Mouse (Mus musculus) forebrain, postnatal 0 days (tissue): ENCODE measurements at regions not wholly inside any gene's neighbourhood (a gene's known extent, or its start where the extent isn't known, plus 50 kb on each side); places are given as distances from the start of the nearest gene placed in this dataset.

Experiments
- ATAC-seq: fragments of 200-750 bp; cut with Nextera tagmentation; 2 replicates; pipeline ENCODE4 v1.8.0; 2017; ENCODE audit warnings: mild to moderate bottlenecking, moderate library complexity
- DNase-seq: peaks from one replicate; pipeline ENCODE4 v3.0.0-alpha.2; 2015
- H3K27ac ChIP-seq: fragments of 300-500 bp; sonication (generic); 2 replicates; pipeline ENCODE4 v1.5.1; 2014; ENCODE audit warnings: low read depth, mild to moderate bottlenecking, antibody characterized with exemption, low read length, moderate library complexity, mixed read lengths
- H3K27me3 ChIP-seq: fragments of 300-500 bp; sonication (generic); 2 replicates; pipeline ENCODE4 v1.6.1; 2014; ENCODE audit warnings: mild to moderate bottlenecking, low read length, mixed read lengths; ENCODE audit not compliant: insufficient read depth
- H3K36me3 ChIP-seq: fragments of 300-500 bp; sonication (generic); 2 replicates; pipeline ENCODE4 v1.6.1; 2014; ENCODE audit warnings: mild to moderate bottlenecking, moderate library complexity; ENCODE audit not compliant: insufficient read depth
- H3K4me1 ChIP-seq: fragments of 300-500 bp; sonication (generic); 2 replicates; pipeline ENCODE4 v1.6.1; 2014; ENCODE audit warnings: antibody characterized with exemption; ENCODE audit not compliant: insufficient read depth
- H3K4me2 ChIP-seq: fragments of 300-500 bp; sonication (generic); 2 replicates; pipeline ENCODE4 v1.6.1; 2014; ENCODE audit warnings: low read depth, mild to moderate bottlenecking, moderate library complexity
- H3K4me3 ChIP-seq: fragments of 300-500 bp; sonication (generic); 2 replicates; pipeline ENCODE4 v1.5.1; 2014; ENCODE audit warnings: low read depth, low read length, mixed read lengths
- H3K9ac ChIP-seq: fragments of 300-500 bp; sonication (generic); 2 replicates; pipeline ENCODE4 v1.6.1; 2014; ENCODE audit warnings: mild to moderate bottlenecking
- H3K9me3 ChIP-seq: fragments of 300-500 bp; sonication (generic); 2 replicates; pipeline ENCODE4 v1.6.1; 2016; ENCODE audit warnings: low read length
- CTCF ChIP-seq: sonication (generic); IDR thresholded peaks from 2 replicates; pipeline ENCODE4 v1.5.1; 2016; ENCODE audit warnings: antibody characterized with exemption, control low read depth, low read depth
- WGBS: fragments of 180-500 bp; shearing (Covaris S2); extraction: QIAGEN DNeasy Blood & Tissue Kit; methylation state at CpG from one replicate; pipeline ENCODE4 v1.1.7; 2014; 5-methylcytosine and 5-hydroxymethylcytosine counted together

DNA sequence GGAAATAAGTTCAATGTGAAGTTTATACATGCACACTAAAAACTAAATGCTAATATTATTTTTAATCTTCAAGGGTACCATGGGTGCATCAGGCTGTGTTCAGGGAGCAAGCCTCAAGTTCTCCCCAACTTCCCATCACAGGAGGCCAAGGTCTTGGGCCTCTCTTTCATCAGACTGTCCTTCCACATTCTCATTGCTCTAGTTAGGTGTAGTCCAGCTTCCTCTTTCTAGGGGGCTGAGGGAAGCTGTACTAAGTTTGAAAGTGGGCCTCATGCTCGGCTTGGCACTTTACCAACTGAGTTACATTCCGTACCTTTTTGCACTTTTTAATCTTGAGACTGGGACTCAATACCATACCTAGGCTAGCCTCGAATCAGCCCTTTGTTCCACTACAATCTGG, 173.3 kb downstream of the Dhx15 start:
- Histone ChIP-seq H3K27ac (no peak overlapping the region), H3K9ac (no peak overlapping the region), H3K27me3 (no peaks in the 10 kb centered on the region), H3K36me3 (no peaks in the 10 kb centered on the region), H3K4me3 (no peak overlapping the region), H3K9me3 (no peaks in the 10 kb centered on the region), H3K4me1 (no peaks in the 10 kb centered on the region), H3K4me2 (no peak overlapping the region)
- WGBS = 80% methylated on average over 3 of the region's 3 CpGs
- DNase-seq (no peak), ATAC-seq (no peak)
- no peak for TF ChIP-seq CTCF

- Histone ChIP-seq H3K4me1 (no peaks in the 10 kb centered on the region), H3K27me3 (no peaks in the 10 kb centered on the region), H3K9me3 (no peaks in the 10 kb centered on the region), H3K36me3 (no peaks in the 10 kb centered on the region), H3K4me2 (no peak overlapping the region), H3K9ac (no peak overlapping the region), H3K27ac (no peak overlapping the region), H3K4me3 (no peak overlapping the region)
- DNase-seq (no peak), ATAC-seq (no peak)
- no peak for TF ChIP-seq CTCF
- 30% methylated on average over 6 of the region's 6 CpGs for WGBS
Observed at GRCm38 (mm10) chr5:52015786-52016185, 174.5 kb downstream of the Dhx15 start.

DNA sequence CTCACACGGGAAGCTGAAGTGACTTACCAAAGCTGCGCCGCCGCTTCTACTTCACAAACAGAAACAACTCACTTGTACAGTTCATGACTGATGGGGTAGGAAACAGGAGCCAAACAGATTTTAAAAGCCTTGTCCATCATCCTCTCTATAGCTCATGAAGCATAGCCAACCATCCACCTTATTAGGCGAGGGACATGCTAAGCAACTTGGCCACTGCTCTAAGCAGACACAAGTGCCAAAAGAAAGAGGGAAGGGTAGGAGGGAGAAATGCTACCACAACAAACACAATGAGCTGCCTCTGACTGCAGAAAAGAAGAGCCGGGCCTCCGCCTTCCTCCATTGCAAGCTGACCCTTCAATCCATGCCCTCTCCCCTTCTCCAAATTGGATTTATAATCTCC, 179.9 kb downstream of the Dhx15 start:
- Histone ChIP-seq H3K4me2 (no peak overlapping the region), H3K4me3 (no peak overlapping the region), H3K27ac (no peak overlapping the region), H3K9me3 (no peaks in the 10 kb centered on the region), H3K36me3 (no peaks in the 10 kb centered on the region), H3K27me3 (no peaks in the 10 kb centered on the region), H3K4me1 (no peaks in the 10 kb centered on the region), H3K9ac (no peak overlapping the region)
- WGBS = 47% methylated on average over 7 of the region's 7 CpGs
- no peak for ATAC-seq
- TF ChIP-seq CTCF = no peak
- DNase-seq = no peak

- H3K4me2 ChIP-seq = no peak overlapping the region
- ATAC-seq (no peak), DNase-seq (no peak)
- no peaks in the 10 kb centered on the region for H3K4me1 ChIP-seq
- H3K36me3 ChIP-seq = no peaks in the 10 kb centered on the region
- no peaks in the 10 kb centered on the region for H3K27me3 ChIP-seq
- no peak overlapping the region for H3K4me3 ChIP-seq
- H3K27ac ChIP-seq = no peak overlapping the region
- H3K9me3 ChIP-seq = no peaks in the 10 kb centered on the region
- TF ChIP-seq CTCF = no peak
- no peak overlapping the region for H3K9ac ChIP-seq
- WGBS = 93% methylated on average over 3 of the region's 3 CpGs
Observed at GRCm38 (mm10) chr5:52008942-52009341, 181.4 kb downstream of the Dhx15 start.

DNA sequence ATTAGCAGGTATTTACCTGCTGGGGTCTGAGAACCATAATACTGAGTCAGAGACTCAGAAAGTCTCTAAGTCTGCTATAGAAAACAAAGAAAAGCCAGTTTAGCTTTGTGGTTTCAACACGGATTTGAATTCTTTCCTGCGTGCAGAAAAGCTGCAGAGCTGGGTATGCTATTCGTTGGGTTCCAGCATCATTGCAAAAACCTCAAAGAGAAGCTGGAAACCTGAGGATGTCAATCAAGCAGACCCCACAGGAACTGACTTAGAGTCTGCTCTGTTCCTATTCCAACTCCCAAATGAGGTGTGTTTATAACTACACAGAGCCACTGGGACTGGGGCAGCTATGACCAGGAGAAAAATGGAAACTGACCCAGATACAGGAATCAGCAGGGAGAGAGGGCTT, 183.5 kb downstream of the Dhx15 start:
- Histone ChIP-seq H3K4me1 (no peaks in the 10 kb centered on the region), H3K27me3 (no peaks in the 10 kb centered on the region), H3K4me2 (no peak overlapping the region), H3K9me3 (no peaks in the 10 kb centered on the region), H3K27ac (no peak overlapping the region), H3K4me3 (no peak overlapping the region), H3K36me3 (no peaks in the 10 kb centered on the region), H3K9ac (no peak overlapping the region)
- ATAC-seq = no peak
- WGBS = 60% methylated on average over 3 of the region's 3 CpGs
- TF ChIP-seq CTCF = no peak
- no peak for DNase-seq

GRCm38 (mm10) chr5:51990847-51991610, 199.3 kb downstream of the Dhx15 start:
- Histone ChIP-seq H3K27me3 (no peaks in the 10 kb centered on the region), H3K4me3 (no peak overlapping the region), H3K27ac (no peak overlapping the region), H3K9me3 (no peaks in the 10 kb centered on the region), H3K36me3 (no peaks in the 10 kb centered on the region), H3K4me2 (no peak overlapping the region), H3K4me1 (no peaks in the 10 kb centered on the region), H3K9ac (no peak overlapping the region)
- ATAC-seq = no peak
- no peak for TF ChIP-seq CTCF
- WGBS = 12% methylated on average over 10 of the region's 10 CpGs
- DNase-seq = no peak

- Histone ChIP-seq H3K27ac (no peak overlapping the region), H3K4me2 (no peak overlapping the region), H3K9me3 (no peaks in the 10 kb centered on the region), H3K36me3 (no peaks in the 10 kb centered on the region), H3K4me1 (no peaks in the 10 kb centered on the region), H3K9ac (no peak overlapping the region), H3K4me3 (no peak overlapping the region), H3K27me3 (no peaks in the 10 kb centered on the region)
- DNase-seq = no peak
- WGBS = 26% methylated on average over 4 of the region's 4 CpGs
- TF ChIP-seq CTCF = no peak
- ATAC-seq = no peak
Observed at GRCm38 (mm10) chr5:51989396-51989795, 200.9 kb downstream of the Dhx15 start.
